Mouse (Mus musculus) embryo, embryonic 11 days (tissue): ENCODE results near the gene Pdlim4.

ENCODE experiments used
- DNase-seq: peaks from one replicate; pipeline ENCODE4 v3.0.0-alpha.2; 2015

Gene Pdlim4

GRCm38 (mm10) chr11:54091726-54092125 lies 22.9 kb upstream of the Pdlim4 start:
- peak; percentile 16 for DNase-seq

DNA sequence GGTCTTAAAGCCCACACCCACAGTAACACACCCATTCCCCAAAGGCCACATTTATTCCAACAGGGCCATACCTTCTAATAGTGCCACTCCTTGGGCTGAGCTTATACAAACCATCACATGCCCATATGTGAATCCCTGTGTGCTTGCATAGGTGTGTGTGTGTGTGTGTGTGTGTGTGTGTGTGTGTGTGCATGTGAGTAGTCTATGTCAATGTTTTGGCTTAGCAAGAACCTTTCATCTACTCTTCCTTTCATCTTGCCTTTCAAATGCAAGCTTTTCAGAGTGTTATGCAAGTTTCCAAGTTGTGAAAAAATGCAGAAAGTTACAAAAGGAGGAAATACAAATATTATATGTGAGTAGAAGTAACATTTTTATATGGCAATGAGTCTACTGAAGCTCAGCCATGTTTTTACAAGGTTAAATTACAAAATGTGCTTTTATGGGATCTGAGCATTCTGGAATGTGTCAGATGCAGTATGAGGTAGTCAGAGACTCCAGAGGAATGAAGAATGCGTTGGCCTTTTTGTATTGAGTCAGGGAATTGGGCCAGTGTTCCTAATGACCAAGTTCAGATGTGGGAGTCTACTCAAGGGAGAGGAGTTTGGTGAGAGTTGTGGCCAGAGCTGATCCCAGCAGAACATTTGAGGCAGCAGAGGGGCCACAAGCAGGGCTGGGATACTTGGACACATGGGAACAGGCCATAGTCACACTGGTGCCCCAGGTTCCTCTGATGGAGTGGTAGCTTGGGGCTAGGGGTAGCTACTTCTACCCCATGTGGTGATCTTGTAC lies 21.5 kb upstream of the Pdlim4 start:
- no peak for DNase-seq

GRCm38 (mm10) chr11:54088947-54089317 lies 20.1 kb upstream of the Pdlim4 start:
- DNase-seq, result peak; percentile 83

GRCm38 (mm10) chr11:54088253-54088946 lies 19.6 kb upstream of the Pdlim4 start:
- DNase-seq, result no peak

DNA sequence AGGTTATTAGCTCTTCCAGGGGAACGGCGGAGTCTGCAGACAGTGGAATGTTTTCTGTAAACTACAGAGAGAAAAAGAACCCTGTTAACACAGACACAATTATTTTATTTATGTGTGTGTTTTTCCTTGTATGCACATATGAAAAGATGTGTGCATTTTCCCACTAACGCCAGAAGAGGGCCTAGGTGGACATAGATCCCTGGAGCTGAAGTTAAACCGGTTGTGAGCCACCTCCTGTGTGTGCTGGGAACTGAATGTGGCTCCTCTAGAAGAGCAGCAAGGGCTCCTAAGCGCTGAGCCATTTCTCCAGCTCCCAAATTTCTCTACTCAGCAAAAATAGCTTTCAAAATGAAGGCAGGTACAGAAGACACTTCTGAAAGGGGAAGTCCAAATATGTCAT lies 17.0 kb upstream of the Pdlim4 start:
- DNase-seq, result peak; percentile 18

- no peak for DNase-seq
Measured at GRCm38 (mm10) chr11:54084976-54085375, 16.2 kb upstream of the Pdlim4 start.

DNA sequence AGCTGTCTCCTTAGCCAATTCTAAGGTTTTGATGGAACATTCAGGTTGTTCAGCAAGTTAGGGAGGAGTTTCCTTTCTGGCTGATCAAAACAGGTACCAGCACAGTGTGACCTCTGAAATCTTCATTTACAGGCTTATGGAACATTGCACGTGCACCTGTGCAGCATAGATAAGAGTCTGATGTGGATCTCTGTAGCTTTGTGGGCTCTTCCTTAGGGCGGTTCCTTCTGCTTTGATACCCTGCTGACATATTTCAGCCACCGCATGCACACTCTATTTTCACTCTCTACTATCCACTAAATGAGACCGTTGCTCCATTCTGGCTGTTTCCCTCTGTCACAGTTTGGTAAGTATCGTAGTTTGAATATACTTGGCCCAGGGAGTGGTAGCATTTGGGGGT lies 13.9 kb upstream of the Pdlim4 start:
- no peak for DNase-seq

GRCm38 (mm10) chr11:54080435-54080834 lies 11.6 kb upstream of the Pdlim4 start:
- no peak for DNase-seq

GRCm38 (mm10) chr11:54076101-54076500 lies 7.3 kb upstream of the Pdlim4 start:
- DNase-seq, result no peak

GRCm38 (mm10) chr11:54075353-54075752 lies 6.5 kb upstream of the Pdlim4 start:
- DNase-seq, result peak; percentile 25

- no peak for DNase-seq
Measured at GRCm38 (mm10) chr11:54073291-54073690, 4.5 kb upstream of the Pdlim4 start.

DNA sequence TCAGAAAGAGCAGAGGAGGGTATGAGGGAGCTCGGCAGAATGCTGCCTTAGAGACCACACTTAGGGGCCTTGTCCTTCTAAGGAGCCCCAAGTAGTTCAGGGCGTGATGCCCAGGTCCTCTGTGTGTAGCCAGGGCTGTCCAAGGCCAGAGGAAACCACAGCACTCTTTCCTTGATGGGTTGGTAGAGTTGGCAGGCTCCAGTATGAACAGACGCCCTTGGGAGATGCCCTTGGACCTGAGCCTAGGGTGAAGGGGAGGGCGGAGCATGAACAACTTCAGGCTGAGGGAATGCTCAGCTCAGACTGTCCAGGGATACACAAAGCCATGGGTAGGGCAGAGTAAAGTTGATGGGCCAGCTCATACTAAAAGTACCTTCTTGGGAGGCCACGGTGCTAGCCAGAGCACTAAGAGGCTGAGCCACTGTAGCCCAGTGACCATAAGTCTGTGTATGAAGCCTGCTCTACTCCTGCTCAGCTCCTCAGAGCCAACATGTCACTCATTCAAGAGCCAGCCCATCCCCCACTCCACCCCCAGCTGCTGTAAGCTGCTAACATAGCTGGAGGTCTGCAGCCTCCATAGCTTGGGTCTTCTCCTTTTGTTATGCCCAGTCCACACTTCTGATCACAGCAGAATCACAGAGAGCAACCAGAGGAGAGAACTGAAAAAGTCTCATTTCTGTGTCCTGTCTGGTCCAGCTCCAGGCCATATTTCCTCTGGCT lies 3.1 kb upstream of the Pdlim4 start:
- peak; percentile 9 for DNase-seq

GRCm38 (mm10) chr11:54067996-54068519 lies 756 bp downstream of the Pdlim4 start:
- no peak for DNase-seq

DNA sequence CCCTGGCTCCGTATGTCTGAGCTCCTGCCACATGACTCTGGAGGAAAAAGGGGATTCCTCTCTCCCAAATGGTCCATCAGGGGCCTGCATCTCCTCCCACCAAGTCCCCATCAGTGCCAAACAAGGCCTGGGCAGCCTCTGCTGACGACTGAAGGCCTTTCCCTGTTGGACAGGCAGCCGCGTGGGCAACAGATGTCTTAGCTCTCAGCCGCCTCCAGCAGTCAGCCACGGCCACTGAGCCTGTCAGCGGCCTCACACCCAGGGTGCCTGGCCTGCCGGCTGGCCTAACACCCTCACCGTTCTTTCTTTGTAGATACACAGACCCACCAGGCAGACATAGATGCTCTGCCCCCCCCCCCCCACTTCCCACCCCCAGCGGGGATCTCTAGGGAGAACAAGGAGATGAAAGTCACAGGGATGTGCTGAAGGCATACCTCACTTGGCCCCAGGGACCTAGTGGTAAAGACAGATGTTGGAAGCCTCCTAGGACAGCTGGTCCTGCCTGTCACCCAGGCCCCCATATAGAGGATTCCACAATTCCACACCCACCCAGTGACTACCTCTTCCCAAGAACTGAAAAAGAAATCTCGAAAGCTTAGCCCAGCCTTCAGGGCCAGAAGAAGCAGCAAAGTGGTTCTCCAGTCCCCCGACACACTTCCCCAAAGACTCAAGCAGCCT lies 1.4 kb downstream of the Pdlim4 start:
- peak; percentile 71 for DNase-seq

GRCm38 (mm10) chr11:54066400-54066799 lies 2.4 kb downstream of the Pdlim4 start:
- no peak for DNase-seq

DNA sequence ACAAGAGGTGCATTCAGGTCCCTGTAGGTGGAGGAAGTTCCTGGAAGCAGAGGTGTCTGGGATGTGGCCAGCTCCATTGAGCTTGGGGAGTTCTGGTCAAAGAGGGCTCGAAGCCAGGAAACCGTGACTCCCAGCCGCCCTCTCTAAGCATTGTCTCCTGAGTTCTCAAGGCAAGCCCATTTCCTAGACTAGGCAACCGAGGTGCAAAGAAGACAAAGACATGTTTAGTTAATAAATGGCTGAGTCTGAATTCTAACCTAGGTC lies 3.0 kb downstream of the Pdlim4 start:
- no peak for DNase-seq

DNA sequence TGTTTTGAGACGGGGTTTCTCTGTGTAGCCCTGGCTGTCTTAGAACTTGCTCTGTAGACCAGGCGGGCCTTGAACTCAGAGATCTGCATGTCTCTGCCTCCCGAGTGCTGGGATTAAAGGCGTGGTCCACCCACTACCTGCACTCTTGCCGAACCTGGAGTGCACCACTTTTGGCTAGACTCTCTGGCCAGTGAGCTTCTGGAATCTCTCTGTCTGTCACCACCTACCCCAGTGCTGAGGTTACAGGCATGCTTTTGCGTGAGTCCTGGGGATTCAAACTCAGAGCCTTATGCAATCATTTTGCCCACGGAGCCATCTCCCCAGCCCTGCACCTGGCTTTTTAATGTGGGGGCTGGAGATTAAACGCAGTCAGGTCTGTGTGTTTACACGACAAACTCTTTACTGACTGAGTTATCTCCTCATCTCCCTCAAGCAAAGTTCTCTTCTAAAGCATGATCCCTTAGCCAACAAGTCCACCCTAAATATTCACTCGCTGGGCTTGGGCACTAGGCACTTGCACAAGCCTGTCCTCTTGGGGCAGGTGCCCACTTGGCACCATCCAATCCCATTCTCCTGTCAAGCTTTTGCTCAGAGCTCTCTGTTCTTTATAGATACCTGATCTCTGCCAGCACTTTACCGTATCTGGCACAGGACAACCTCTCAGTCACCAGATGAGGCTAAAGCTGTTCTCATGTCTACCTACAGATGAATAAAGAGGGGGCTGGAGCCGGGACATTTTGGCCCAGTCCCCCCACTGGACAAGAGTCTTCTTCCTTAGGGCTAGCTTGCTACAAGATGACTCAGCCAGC lies 3.5 kb downstream of the Pdlim4 start:
- no peak for DNase-seq

DNA sequence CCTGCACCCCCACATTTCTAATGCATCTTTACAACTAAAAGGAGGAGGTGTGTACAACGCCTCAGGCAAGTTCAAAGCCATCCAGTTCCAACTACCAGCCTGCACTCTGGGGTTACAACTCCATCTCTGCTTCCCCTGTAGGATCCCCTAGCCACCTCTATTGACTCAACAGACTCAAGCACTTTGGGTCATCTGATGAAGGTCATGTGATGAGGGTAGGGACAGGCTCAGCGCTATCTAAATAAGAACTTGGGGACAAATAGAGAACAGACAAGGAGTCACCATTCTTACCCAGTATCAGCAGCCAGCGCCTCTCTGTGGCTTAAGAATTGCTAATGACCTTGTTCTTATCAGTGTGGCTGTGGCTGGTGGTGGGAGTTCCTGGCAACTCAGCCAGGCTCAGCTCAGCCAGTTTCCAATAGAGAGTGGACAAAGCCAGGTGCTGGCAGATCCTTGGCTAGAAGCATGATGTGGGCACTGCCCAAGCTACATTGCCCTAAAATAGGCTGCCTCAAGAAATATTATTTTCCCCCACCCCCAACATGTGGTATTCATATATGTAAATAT lies 4.3 kb downstream of the Pdlim4 start:
- no peak for DNase-seq

- DNase-seq, result no peak
Measured at GRCm38 (mm10) chr11:54063472-54063775, 5.4 kb downstream of the Pdlim4 start.

- DNase-seq, result no peak
Measured at GRCm38 (mm10) chr11:54062753-54063471, 5.9 kb downstream of the Pdlim4 start.

GRCm38 (mm10) chr11:54062086-54062752 lies 6.6 kb downstream of the Pdlim4 start:
- DNase-seq, result no peak
